Mouse (Mus musculus): ENCODE measurements around the gene Dbn1.
A peak's percentile ranks its signal among the peaks of the same experiment; 100 is the strongest.

The Dbn1 gene

DNA sequence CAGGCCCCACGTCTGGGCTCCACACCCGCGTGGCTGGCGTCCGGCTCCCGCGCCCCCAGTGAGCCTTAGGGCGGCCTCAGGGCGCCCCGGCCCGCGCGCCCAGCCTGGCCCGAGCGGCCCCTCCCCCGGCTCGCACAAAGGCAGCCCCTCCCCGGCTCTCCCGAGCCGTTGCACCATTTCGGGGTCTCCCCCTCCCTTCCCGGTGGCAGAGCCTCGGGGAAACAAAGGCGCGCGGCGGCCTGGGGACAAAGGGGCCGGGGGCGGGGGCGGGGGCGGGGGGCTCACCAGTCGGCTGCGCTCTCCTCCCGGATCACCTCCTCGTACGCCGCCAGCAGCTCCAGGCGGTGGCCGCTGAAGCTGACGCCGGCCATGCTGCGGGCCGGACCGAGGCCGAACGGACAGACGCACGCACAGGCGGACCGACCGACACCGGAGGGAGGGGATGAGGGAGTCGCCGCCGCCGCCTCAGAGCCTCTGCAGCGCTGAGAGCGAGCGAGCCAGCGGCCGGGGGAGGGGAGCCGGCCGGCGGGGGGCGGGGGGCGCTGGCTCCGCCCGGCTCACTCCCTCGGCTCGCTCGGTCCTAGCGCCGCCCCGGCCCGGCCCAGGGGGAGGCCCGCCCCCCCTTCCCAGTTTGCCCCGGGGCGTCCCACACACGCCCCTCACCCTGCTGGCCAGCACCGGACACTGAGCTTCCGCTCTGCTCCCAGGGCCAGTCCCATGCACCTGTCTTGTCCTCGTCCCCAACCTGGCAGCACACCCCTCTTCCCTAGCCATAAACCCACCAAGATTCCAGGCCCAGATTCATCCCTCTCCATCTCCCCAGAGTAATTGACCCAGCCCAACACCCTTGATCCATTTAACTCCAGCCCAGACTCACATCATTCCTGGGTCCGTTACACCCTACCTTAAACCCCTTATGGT is at the start of gene Dbn1:
Dbn1 (minus strand) TSS at position 534 of the 921 bp plus-strand sequence.
- DNase-seq (ENCODE audit: low read depth, low spot score) = peak; percentile 64

DNA sequence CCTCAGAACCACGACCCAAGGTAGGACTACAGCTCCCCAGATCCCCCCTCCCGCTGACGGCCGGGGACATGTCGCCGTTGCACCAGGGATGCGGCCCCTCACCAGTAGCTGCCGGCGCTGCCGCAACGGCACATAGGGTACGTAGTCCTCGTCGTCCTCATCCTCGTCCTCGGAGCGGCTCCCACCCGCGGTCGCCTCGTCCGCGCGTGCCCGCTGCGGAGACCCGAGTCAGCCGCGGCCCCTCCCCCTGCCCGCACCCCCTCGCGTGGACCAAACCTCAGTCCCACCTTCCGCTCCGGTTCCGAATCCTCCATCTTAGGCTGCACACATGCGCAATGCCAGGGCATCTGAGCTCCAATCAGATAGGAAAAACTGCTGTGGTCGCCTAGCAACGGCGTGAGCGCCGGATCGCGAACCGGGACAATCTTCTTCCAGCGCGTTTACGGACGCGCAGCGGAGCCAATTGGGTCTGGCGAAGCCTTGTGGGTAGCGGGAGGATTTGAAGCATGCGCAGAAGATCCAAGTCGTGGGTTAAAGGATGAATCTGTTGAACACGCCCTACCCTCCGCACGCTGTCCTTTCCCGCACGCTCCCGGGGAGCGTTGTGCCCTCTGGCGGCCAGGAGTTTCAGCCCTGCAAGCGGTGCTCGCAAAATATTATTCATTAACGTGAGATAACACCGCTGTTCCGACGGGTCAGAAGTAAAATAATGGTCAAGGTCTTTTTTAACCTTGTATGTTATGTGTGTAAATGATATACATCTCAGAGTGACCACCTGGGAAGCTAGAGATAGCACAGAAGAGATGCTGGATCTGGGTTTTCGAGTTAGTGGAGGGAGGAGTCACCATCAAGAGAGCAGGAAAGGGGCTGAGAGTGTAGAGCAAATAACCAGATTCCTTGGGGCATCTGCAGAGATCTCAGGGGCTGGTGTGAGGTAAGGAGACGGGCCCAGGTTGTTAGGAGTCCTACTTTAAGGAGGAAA is 48.6 kb upstream of the Dbn1 start, which contains the start of gene Ddx41:
Ddx41 (minus strand) TSS at position 465 of the 982 bp plus-strand sequence.
- DNase-seq (ENCODE audit: low read depth, low spot score) = peak; percentile 100

DNA sequence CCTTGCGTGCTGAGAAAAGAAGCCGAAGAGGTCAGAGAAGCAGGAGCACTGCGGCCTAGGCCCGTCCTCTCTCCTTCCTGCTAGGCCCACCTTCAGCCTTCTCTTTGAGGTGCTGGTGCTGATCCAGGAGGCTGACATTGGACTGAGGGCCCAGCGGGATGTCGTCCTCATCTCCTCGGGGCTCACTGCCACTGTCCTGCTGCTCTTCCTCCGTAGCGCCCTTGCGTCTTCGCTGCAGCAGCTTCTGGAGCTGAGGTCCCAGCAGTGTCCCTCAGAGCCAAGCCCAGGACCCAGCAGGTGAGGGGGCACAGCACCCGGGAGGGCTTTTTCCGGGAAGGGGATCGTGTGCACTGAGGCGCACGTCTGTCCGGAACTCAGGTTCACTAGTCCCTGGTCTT is 47.9 kb upstream of the Dbn1 start:
- DNase-seq (ENCODE audit: low read depth, low spot score) = no peak

DNA sequence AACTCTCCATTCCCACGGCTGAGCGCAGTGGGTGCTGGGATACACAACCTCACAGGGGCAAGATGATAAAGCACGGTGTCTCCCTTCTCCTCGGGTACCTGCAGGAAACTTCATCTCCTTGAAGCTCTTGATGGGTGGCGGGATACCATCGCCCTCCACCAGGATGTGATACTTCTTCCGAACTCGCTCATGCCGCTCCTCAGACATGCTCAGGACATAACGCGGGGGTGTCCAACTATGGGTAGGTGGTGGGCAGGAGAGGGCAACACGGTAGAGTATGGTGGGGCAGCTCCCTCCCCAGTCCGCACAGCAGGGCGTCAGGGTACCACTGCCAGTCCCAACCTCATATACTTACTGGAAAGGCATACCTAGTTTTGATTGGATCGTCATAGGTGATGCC is 47.3 kb upstream of the Dbn1 start:
- DNase-seq (ENCODE audit: low read depth, low spot score) = no peak

DNA sequence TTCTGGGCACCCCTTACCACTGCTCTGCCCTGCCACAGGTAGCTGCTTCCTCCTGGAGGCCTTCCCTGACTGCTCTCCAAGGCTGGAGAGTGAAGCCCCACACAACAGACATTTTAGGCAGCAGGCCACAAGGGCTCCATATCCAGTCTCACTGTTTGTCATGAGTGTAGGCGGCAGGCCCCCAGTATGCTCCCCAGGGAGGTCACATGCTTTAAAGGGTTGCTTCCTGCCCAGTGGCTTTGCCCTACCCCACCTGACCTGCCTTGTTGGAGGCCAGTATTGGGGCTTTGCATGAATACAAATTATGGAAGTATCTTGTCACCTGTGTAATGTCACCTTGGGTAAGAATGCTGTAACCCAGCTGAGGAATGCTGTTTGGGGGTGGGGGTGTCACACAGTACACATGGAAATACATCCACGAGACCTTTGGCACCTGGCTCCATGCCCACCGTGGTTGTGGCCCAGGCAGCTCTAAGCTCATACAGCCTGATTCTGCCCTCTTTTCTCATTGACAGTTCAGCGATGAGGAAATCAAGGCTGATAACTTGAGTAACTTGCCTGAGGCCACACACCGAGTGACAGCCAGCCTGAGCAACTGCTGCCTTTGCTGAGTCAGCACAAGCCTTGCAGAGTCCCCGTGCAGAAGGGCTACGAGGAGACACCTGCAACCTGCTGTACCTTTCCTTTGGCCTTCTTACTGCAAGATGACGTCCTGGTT is 41.4 kb upstream of the Dbn1 start, which contains the start of gene Dok3:
Dok3 (minus strand) TSS at position 99 of the 718 bp plus-strand sequence.
- no peak for DNase-seq (ENCODE audit: low read depth, low spot score)

DNA sequence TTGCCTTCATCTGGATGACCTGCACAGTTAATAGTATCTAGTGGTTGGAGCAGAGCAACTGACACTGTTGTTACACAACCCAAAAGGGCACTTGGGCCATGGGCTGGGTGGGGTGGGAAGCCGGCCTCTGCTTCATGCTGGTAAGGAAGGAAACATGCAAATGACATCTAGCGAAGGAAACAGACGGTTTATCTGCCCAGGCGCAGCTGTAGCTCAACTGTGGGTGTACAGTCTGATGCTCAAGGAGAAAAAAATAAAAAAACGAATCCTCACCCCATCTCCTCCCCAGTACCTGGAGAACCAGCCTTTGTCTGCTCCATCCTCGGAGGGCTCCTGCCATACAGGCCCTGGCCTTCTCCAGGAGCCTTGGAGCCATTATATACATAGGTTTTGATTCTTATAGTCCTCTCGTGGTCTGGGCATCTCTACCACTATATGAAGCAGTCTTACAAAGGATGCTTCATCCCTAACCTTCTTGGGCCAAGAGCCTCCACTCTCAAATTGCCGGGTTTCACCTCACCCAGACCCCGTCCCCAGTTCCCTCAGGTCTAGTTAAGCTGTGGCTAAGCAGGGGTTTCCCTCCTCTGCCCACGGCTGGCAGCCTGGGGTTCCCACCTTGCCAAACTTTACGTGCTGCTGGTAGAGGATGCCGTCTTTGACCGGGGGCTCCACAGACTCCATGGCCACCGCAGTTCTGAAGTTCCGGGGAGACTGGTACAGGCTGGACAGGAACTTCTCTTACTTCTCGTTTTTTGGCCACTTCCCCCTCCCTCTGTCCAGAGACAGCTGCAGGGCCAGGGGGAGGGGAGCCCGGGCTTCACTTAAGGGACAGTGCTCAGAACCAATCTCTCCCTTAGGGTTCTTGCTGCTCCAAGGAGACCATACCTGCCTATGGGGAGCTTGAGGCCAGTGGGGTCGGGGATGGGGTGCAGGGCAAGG is 40.2 kb upstream of the Dbn1 start:
- peak; percentile 54 for DNase-seq (ENCODE audit: low read depth, low spot score)

DNA sequence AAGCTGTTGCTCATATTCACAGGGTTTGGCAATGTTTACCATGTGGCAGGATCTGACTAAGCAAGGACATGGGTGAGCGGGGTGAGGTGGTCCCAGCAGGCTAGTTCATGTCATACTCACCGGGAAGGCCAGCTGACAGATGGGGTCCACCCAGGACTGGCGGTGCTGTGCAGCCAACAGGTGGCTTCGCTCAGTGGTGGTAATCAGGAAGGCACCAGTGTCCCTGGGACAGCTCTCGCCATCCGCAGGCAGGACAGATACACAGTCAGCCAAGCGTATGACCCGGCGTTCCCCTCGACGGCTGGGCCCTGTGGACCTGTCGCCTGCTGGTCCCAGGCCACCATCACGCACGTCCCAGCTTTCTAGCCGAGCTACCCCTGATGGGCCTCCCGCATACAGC is 39.3 kb upstream of the Dbn1 start:
- DNase-seq (ENCODE audit: low read depth, low spot score) = no peak

DNA sequence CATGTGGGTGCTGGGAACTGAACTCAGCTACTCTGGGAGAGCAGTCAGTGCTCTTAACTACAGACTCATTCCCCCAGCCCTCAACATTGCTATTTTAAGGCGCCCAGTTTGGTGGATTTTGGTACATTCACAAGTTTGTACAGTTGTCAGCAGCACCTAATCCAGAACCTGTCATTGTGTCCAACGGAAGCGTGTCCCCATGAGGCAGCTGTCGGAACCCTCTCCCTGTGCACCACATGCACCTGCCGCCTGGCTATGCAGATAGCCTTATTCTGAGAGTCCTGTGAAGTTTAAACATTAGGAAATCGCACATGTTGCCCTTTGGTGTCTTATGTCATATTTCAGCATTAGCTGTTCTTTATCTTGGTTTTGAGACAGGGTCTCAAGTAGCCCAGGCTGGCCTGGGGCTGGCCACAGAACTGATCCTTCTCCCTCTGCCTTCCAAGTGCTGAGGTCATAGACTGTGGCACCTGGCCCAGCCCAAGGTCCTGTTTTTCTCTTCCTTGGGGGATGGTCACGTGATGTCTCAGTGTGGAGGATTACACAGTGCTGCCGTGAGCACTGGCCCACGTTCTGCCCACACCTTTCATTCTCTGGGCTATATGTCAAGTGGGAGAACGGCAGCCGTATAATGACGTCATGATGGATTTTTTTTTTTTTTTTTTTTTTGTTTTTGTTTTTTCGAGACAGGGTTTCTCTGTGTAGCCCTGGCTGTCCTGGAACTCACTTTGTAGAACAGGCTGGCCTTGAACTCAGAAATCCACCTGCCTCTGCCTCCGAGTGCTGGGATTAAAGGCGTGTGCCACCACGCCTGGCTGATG is 38.0 kb upstream of the Dbn1 start:
- DNase-seq (ENCODE audit: low read depth, low spot score) = no peak

DNA sequence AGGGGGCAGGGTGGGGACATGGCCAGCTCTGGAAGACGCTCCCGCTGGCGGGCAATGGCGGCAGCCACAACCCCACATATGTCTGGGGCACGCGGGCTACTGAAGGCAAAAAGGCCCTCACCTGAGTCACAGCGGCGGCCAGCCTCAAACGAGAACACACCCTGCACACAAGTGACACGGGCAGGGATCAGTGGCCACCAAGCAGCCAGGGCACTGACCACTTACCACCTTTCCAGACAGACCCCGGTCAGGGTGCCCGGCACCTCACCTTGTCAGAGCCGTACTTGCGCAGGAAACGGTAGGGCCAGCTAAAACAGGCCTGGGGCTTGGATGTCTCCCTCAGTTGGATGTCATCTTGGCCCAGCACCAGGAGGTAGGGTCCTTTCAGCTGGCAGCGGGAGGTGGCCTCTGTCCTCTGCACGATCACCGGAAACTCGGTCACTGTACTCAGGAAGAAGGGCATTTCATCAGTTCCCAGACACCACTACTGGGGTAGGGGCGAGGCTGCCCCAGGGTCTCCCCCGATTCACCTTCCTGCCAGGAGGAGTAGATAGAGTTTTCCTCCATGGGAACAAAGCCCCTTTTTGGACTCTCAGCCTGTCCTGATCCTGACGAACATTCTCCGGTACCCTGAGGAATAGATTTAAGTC is 36.2 kb upstream of the Dbn1 start:
- DNase-seq (ENCODE audit: low read depth, low spot score) = no peak

DNA sequence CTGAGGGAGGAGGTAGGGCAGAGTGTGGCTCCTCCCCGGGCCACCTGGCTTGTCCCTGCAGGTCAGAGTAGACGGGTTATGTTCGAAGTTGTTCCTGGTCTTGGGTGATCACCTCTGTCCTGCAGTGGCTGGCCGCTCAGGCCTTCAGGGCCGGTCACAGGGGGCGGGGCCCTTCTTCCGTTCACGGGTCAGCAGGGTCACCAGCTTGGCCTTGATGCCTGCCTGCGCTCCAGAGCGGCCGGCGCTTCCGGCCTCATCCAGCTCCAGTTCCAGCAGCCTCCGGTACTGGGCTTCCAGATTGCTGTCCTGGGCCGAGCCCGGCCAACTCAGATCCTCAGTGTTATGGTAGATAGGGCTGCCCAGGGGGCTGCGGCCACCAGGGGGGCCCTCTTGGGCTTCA is 35.4 kb upstream of the Dbn1 start:
- DNase-seq (ENCODE audit: low read depth, low spot score) = no peak

DNA sequence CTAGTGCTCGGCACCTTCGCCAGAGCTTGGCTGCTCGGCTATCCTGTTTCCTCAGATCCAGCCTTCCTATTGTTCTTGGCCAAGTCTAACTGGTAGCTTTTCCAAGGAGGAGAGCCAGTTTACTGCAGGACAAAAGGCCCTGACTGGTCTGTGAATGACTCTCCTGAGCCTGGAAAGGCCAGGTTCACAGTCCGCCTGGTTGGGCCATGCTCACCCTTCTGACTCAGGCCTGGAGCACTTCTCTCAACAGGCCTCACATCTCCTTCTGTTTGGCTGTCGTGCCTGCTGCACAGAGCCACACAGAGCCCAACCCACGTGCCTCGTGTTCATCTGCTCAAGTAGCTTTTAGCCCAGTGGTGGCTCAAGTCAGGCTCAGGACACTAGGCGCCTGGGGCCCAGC is 34.8 kb upstream of the Dbn1 start:
- no peak for DNase-seq (ENCODE audit: low read depth, low spot score)

DNA sequence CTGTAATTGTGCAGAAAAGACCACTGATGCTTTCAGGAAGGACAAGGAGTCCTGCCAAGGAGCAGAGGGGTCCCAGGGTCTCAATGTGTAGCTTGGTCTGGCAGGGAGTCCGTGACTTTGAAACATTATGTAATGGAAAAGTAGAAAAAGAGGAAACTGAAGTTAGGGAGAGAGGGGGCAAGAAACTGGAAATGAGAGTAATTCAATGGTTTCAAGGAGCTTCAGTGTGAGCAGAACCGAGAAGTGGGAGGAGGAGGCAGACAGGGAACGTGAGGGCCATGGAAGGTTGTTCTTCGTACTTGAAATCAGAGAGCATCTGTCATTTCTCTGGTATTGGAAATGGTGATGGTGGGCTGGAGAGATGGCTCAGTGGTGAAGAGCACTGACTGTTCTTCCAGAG is 31.7 kb upstream of the Dbn1 start:
- no peak for DNase-seq (ENCODE audit: low read depth, low spot score)

DNA sequence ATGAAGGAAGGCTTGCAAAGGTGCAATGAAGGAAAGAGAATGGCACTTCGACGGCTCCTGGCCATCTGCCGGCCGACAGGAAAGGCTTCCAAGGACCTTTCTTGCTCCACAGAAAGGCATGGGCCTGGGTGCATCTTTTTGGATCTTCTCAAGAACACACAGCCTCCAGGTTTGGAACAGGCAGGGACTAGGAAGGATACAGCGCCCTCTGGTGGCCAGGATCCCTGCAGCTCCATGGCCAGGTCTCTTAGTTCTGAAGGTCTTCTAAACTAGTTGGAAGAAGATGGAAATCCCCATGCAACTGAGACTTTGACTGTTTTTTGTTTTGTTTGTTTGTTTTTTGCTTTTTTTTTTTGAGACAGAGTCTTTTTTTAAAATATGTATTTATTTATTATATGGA is 29.0 kb upstream of the Dbn1 start:
- DNase-seq (ENCODE audit: low read depth, low spot score) = peak; percentile 95

DNA sequence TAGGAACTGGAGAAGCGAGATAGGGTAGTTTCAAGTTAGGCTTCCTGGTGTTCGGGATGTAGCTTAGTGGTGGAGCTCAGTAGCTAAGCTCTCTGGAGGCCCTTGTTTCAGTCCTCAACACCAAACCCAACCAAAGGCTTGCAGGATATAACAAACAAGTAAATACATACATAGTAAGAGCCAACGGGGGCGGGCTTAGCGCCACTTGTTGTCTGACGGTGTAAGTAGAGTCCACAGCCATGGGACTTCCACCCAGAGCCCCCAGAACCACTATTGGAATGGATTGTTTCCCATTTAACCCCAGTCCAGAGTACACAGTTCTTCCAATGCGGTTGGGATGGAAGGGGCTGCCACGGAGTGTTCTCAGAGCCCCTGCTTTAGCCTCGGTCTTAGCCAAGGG is 25.9 kb upstream of the Dbn1 start:
- no peak for DNase-seq (ENCODE audit: low read depth, low spot score)

DNA sequence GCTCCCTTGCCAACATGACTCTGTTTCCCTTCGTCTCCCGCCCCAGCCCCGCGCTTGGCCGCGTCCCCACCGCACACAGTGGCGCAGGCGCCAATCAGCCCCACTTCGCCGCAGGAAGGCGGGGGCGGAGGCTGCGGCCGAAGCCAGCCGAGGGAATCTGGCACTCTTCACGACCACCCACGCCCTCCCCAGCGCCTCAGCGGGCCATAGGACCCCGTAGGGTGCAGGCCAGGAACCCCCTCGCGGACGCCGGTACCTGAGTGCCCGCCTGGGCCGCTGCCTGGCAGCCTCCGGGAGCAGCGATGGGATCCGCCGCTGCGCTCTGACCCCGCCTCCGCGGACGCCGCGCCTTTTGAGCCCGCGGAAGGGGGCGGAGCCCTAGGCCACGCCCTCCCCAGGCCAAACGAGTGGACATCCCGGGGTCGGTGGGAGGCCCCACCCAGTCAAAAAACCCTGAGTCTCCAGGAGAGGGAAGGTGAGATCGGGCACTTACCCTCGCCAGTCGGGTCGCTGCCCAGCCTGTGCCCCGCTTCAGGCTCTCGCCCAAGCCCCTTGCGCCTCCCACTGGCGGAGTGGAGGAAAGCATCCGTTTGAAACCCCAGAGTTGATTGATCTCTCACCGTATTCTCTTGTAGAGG is 25.3 kb upstream of the Dbn1 start, which contains the start of gene Pdlim7:
Pdlim7 (minus strand) TSS at position 566 of the 638 bp plus-strand sequence.
- peak; percentile 81 for DNase-seq (ENCODE audit: low read depth, low spot score)

DNA sequence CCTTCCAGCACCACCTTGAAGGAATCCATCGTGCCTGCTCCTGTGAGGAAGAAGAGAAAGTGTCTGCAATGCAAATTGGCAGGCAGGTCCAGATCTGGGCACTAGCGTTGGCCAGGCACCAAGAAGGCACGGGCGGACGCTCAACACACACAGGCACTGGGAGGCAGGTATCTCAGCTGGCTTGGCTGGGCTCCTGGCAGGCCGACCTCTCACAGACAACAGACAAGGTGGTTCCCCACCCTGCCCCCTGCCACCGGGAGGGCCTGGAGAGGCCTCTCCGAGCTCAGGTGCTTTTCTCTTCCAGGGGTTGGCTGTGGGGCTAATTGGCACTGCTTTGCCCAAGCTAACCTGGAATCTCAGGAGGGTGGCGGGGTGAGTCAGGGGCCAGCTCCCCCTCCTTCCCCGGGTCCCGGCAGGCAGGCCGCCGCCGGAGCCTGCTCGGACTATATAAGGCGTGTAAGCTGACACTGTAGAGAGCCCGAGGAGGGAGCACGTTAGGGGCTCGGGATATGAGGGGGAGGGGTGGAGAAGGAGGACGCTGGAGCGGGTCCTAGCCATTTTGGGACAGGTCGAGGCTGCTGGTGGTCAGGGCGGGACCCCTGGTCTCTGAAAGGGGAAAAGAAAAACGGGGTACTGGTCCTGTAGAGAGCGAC is 24.6 kb upstream of the Dbn1 start:
- peak; percentile 56 for DNase-seq (ENCODE audit: low read depth, low spot score)

DNA sequence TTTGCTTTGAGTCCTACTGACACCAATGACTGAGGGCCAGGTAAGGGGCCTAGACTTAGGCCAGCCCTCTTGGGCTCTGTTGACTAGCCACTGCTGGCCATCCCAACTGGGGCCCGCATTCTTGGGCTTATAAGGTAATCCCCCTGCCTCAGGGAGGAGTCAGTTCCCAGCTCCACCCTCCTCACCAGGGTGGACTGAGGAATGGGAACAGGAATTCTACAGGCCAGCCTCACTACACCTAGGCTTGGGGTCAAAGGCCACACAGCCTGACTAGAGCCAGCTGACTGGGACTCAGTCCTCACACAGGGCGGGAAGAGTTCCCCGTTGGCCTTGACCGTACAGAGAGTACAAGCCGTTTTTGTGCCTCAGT is 23.6 kb upstream of the Dbn1 start:
- no peak for DNase-seq (ENCODE audit: low read depth, low spot score)

All from brain, adult 2 months (tissue).